Mouse (Mus musculus) kidney, adult 9 months (tissue): ENCODE measurements at regions not wholly inside any gene's neighbourhood (a gene's known extent, or its start where the extent isn't known, plus 50 kb on each side); places are given as distances from the start of the nearest gene placed in this dataset.

Experiments used
- DNase-seq: peaks from one replicate; pipeline ENCODE4 v3.0.0; 2022

GRCm38 (mm10) chr4:97377593-97378542 lies 194.9 kb upstream of the Gm10192 start:
- no peak for DNase-seq

- no peak for DNase-seq
Measured at GRCm38 (mm10) chr4:97360473-97360872, 177.5 kb upstream of the Gm10192 start.

- DNase-seq: no peak
Measured at GRCm38 (mm10) chr4:97357958-97358357, 175.0 kb upstream of the Gm10192 start.

GRCm38 (mm10) chr4:97346799-97347198 lies 163.8 kb upstream of the Gm10192 start:
- DNase-seq: no peak

- no peak for DNase-seq
Measured at GRCm38 (mm10) chr4:97344335-97344734, 161.4 kb upstream of the Gm10192 start.

GRCm38 (mm10) chr4:97343378-97343777 lies 160.4 kb upstream of the Gm10192 start:
- DNase-seq: no peak
